Mouse (Mus musculus) embryo, embryonic 10 days (tissue): ENCODE measurements at regions not wholly inside any gene's neighbourhood (a gene's known extent, or its start where the extent isn't known, plus 50 kb on each side); places are given as distances from the start of the nearest gene placed in this dataset.
"Not testable (repeated sequence)": the region's sequence is repeated elsewhere in the genome, so short reads cannot be mapped to it uniquely, and the experiment has no call there.

Source experiments
- DNase-seq: peaks from one replicate; pipeline ENCODE4 v3.0.0-alpha.2; 2015; ENCODE audit warnings: low spot score

DNA sequence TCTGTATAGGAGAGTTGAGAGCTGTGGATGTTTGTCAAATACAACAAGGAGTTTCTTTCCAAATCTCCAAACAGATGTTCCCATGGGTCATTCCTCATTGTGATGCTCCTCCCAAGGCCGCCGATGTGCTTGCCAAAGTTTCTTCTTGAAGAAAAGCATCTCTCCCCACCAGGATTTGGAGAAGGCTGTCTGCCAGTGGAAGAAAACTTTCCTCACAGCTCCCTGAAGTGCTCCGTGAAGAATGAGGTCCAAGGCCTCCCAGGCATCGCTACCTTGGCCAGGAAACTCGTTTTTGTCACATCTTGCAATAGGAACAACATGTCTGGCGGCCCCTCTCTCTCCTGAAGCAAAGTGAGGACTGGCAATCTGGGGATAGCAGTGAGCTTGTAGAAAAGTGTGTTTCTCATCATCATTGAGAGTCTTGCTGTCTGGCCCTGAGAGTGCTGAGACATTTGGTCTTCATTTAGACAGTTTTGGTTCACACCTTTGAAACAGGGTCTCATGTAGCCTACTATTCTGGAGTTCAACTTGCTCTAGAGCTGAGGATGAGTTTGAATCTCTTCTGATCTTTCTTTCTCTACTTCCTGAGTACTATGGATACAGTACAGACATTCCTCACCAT, 386.9 kb upstream of the Klhl29 start:
- no peak for DNase-seq

DNA sequence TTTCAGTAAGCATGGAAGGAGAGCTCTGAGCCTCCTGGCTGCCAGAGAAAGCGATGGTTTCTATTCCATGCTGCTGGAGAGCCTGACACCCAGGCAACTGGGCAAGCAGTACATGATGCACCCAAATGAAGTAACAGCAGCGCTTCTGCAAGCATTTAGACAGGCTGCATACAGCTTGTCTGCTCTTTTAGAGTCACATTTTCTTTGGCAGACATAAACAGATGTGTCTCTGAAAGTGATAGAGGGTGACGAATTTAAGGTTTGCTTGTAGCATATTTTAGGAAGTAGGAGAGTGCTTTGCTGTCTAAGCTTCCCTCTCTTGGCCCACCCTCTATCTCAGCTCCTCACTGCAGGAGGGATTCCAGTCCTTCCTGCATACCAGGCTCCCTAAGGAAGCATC, 384.0 kb upstream of the Klhl29 start:
- DNase-seq: no peak

- DNase-seq: no peak
Observed at GRCm38 (mm10) chr12:5757766-5758165, 382.3 kb upstream of the Klhl29 start.

GRCm38 (mm10) chr12:5757361-5757760, 381.9 kb upstream of the Klhl29 start:
- DNase-seq: no peak

- DNase-seq: no peak
Observed at GRCm38 (mm10) chr12:5753831-5754230, 378.3 kb upstream of the Klhl29 start.

DNA sequence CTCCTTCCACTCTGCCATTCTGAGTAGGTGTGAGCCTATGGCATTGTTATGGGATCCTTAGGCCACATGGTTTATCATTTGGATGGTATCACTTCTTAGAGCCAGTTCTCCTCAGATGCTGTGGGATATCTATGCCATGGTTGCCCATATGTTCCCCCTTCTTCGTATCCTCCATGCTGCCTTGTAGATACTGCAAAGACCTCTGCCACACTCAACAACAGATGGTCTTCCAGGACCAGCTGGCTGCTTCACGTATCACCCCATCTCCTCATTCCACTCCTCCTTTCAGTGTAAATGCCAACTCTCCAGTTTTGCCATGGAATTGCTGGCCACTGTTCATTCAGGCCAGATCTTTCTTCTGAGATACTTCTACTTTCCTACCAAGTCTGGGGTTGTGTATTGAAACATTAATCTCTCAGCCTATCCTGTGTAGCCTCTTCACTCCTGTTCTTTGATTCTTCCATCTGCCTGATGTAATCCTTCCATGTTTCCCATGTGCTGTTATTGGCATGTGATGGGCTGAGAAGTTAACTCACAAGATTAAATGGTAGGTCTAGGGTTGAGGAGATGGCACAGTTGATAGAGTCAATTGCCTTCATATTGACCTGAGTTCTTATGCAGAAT, 368.7 kb upstream of the Klhl29 start:
- DNase-seq: no peak

DNA sequence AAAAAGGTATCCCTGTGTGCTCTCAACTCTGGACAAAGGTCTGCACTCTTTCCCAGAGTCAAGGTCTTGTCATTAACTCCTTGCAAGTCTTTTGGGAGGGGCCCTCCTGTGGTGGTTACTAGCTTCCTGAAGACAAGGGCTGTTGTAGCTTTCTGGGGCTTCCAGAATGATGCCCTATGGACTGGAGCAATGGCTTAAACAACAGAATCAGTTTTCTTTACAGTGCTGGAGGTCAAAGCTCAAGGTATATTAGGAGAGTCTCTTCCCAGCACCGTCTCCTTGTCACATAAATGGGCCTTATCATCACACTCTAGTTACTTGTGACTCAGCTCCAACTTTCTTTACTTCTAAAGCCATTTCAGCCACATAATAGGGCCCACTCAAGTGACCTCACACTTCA, 360.6 kb upstream of the Klhl29 start:
- no peak for DNase-seq

DNA sequence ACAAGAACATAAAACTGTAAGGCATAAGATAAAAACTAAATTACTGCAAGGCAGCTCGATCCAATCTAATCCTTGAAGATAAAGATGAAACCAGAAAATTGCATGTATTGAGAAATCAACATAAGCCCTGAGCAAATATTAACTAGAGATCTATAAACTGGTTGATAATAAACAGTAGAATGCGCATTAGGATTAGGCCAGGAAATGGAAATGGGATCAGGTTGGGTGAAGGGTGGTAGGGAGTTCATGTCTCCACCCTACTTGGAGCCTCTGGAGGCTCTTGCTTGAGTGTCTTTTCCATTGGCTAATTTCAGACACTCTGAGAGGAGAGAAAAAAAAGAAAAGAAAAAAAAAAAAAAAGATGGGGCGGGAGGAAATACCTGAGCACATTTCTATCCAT, 359.4 kb upstream of the Klhl29 start:
- DNase-seq: no peak

DNA sequence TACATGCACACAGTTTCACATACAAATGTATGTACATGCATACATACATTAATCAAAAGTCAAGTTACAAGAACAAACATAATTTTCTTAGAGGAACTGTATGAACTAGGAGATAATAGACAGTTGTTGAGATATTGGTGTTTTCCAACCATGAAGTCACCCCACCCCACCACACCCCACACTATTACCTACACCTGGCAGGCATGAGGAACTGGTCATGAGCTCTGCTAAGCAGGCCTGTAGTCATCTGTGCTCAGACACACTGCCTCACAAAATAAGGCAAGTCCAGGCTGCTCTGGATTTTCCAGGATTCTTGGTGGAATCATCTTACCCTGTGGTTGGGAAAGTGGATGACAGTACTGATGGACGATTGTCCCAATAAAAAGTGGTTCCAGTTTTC, 347.6 kb upstream of the Klhl29 start:
- no peak for DNase-seq

GRCm38 (mm10) chr12:5717527-5717926, 342.0 kb upstream of the Klhl29 start:
- peak; percentile 70 for DNase-seq

GRCm38 (mm10) chr12:5698778-5699454, 323.4 kb upstream of the Klhl29 start:
- no peak for DNase-seq

GRCm38 (mm10) chr12:5682182-5682581, 306.7 kb upstream of the Klhl29 start:
- no peak for DNase-seq

- not testable (repeated sequence) for DNase-seq
Observed at GRCm38 (mm10) chr12:5678126-5678525, 302.6 kb upstream of the Klhl29 start.

DNA sequence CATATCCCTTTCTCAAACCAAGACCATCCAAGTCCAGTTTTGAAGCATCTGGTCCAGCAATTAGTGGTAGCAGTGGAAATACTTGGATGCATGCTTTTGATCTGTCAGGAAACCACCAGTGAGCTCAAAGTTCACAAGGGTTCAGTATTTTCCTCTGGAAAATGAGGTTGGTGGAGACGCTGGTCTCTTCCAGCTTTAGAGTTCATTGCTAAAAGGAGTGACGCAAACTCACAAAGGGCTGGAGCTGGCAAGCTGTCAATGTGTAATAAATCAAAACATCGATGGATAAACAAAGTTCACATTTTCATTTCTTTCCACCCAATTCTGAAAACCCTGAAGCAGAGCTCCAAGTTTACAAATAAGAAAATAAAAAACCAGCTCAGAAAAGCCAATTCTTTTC, 293.0 kb upstream of the Klhl29 start:
- DNase-seq: no peak

GRCm38 (mm10) chr12:5637571-5638275, 262.2 kb upstream of the Klhl29 start:
- no peak for DNase-seq

GRCm38 (mm10) chr12:5633971-5634370, 258.5 kb upstream of the Klhl29 start:
- no peak for DNase-seq

GRCm38 (mm10) chr12:5601084-5601654, 225.7 kb upstream of the Klhl29 start:
- DNase-seq: peak; percentile 4

- DNase-seq: no peak
Observed at GRCm38 (mm10) chr12:5599426-5599825, 223.9 kb upstream of the Klhl29 start.

GRCm38 (mm10) chr12:5598961-5599360, 223.5 kb upstream of the Klhl29 start:
- DNase-seq: no peak

- no peak for DNase-seq
Observed at GRCm38 (mm10) chr12:5572831-5573230, 197.3 kb upstream of the Klhl29 start.

DNA sequence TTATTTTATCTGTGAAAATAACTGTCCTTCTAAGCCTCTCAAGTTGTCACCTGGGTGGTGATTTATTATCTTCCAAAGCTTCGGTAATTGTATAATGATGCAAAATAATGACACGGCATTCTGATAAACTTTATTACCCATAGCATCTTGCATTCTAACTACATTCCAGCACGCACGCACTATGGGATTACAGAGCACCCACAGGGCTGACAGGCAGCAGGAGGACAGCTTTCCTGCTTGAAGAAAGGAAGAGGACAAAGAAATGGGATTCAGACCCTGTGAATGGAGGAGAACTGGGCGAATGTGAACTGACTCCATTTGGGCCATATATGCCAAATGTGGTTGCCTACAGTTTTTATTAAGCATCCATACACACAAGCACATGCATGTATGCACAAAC, 193.5 kb upstream of the Klhl29 start:
- DNase-seq: no peak

- DNase-seq: no peak
Observed at GRCm38 (mm10) chr12:5566231-5566630, 190.7 kb upstream of the Klhl29 start.

DNA sequence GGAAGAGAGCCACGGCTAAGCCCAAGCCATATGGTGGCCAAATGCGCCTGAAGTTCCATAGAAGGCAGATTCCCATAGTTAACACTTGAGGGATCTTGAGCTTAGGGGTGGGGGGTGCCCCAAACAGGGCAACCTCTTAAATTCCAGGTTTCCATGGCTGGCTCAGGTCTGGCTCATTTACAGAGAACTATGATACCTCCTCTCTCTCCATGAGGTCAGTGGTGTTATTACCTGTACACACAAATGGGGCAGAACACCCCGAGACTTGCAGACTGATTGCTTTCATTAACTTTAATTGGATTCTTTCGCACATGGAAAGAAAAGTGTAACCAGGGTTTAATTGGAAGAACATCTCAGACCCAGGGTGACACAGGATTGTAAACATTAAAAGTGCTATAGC, 177.1 kb upstream of the Klhl29 start:
- DNase-seq: no peak
